Mouse (Mus musculus) spleen, postnatal 4 days (tissue): ENCODE results near the gene Tcam1.

Source experiments
- DNase-seq, 2 experiments: peaks; one replicate each; pipeline ENCODE4 v3.0.0; 2022; ENCODE audit warnings: low spot score in 2 of 2

Gene Tcam1

GRCm38 (mm10) chr11:106318406-106319366, 42.2 kb downstream of the Tcam1 start:
- no peak for DNase-seq

- peak in 1 of 2 experiments; percentile 56 for DNase-seq
Measured at GRCm38 (mm10) chr11:106324858-106325257, 48.4 kb downstream of the Tcam1 start.

GRCm38 (mm10) chr11:106325566-106326206, 49.2 kb downstream of the Tcam1 start:
- peak; percentile 68 to 85 for DNase-seq

- DNase-seq = no peak
Measured at GRCm38 (mm10) chr11:106326475-106326874, 50.0 kb downstream of the Tcam1 start.

- no peak for DNase-seq
Measured at GRCm38 (mm10) chr11:106328521-106328920, 52.0 kb downstream of the Tcam1 start.

- DNase-seq = no peak
Measured at GRCm38 (mm10) chr11:106329128-106329527, 52.7 kb downstream of the Tcam1 start.

- DNase-seq = peak in 1 of 2 experiments; percentile 53
Measured at GRCm38 (mm10) chr11:106329682-106330081, 53.2 kb downstream of the Tcam1 start.

GRCm38 (mm10) chr11:106332458-106332857, 56.0 kb downstream of the Tcam1 start:
- no peak for DNase-seq

GRCm38 (mm10) chr11:106334066-106334465, 57.6 kb downstream of the Tcam1 start:
- no peak for DNase-seq

- no peak for DNase-seq
Measured at GRCm38 (mm10) chr11:106338029-106338428, 61.6 kb downstream of the Tcam1 start.
